Mouse (Mus musculus) hindbrain, postnatal 0 days (tissue): ENCODE measurements at regions not wholly inside any gene's neighbourhood (a gene's known extent, or its start where the extent isn't known, plus 50 kb on each side); places are given as distances from the start of the nearest gene placed in this dataset.

ENCODE experiments used
- ATAC-seq: fragments of 200-750 bp; cut with Nextera tagmentation; 2 replicates; pipeline ENCODE4 v1.8.0; 2017; ENCODE audit warnings: mild to moderate bottlenecking, moderate TSS enrichment, moderate library complexity
- DNase-seq: peaks from one replicate; pipeline ENCODE4 v3.0.0-alpha.2; 2015; ENCODE audit warnings: low spot score
- H3K27ac ChIP-seq: fragments of 300-500 bp; sonication (generic); 2 replicates; pipeline ENCODE4 v1.5.1; 2014; ENCODE audit warnings: mild to moderate bottlenecking
- H3K27me3 ChIP-seq: fragments of 300-500 bp; sonication (generic); 2 replicates; pipeline ENCODE4 v1.6.1; 2014; ENCODE audit warnings: low read length, mixed read lengths; ENCODE audit not compliant: insufficient read depth
- H3K36me3 ChIP-seq: fragments of 300-500 bp; sonication (generic); 2 replicates; pipeline ENCODE4 v1.6.1; 2014; ENCODE audit warnings: low read length, mixed read lengths; ENCODE audit not compliant: insufficient read depth
- H3K4me1 ChIP-seq: fragments of 300-500 bp; sonication (generic); 2 replicates; pipeline ENCODE4 v1.6.1; 2014; ENCODE audit warnings: antibody characterized with exemption, low read length, mixed read lengths; ENCODE audit not compliant: insufficient read depth
- H3K4me2 ChIP-seq: fragments of 300-500 bp; sonication (generic); 2 replicates; pipeline ENCODE4 v1.6.1; 2014; ENCODE audit warnings: low read depth, mild to moderate bottlenecking, low read length, moderate library complexity, mixed read lengths
- H3K4me3 ChIP-seq: fragments of 300-500 bp; sonication (generic); 2 replicates; pipeline ENCODE4 v1.5.1; 2014; ENCODE audit warnings: low read length
- H3K9ac ChIP-seq: fragments of 300-500 bp; sonication (generic); replicated peaks from 2 replicates; pipeline ENCODE4 v1.6.1; 2014; ENCODE audit warnings: mild to moderate bottlenecking, low read length, moderate library complexity, mixed read lengths
- H3K9me3 ChIP-seq: fragments of 300-500 bp; sonication (generic); 2 replicates; pipeline ENCODE4 v1.6.1; 2016; ENCODE audit warnings: low read length, mixed read lengths
- CTCF ChIP-seq: IDR thresholded peaks from 2 replicates; pipeline ENCODE4 v1.5.1; 2016; ENCODE audit warnings: antibody characterized with exemption, control low read depth, low read depth
- WGBS: fragments of 180-500 bp; shearing (Covaris S2); extraction: QIAGEN DNeasy Blood & Tissue Kit; methylation state at CpG from one replicate; pipeline ENCODE4 v1.1.7; 2014; 5-methylcytosine and 5-hydroxymethylcytosine counted together

GRCm38 (mm10) chrX:68313486-68313885 lies 364.9 kb upstream of the Fmr1 start:
- ATAC-seq: peak; percentile 77; the same call in 1 of the 2 replicates
- Histone ChIP-seq H3K4me3 (no peak overlapping the region), H3K36me3 (no peaks in the 10 kb centered on the region), H3K27ac (no peak overlapping the region), H3K9ac (no peak overlapping the region), H3K9me3 (no peaks in the 10 kb centered on the region), H3K27me3 (no peaks in the 10 kb centered on the region), H3K4me1 (no peaks in the 10 kb centered on the region), H3K4me2 (no peak overlapping the region)
- 21% methylated on average over 7 of the region's 7 CpGs for WGBS
- peak; percentile 91 for TF ChIP-seq CTCF
- DNase-seq: peak; percentile 90
